Mouse (Mus musculus): Measurements from ENCODE around the gene Kcnab1.

- TF ChIP-seq CTCF (IDR thresholded peaks at IDR 0.05) (no peak), EP300 (IDR thresholded peaks at IDR 0.05; ENCODE audit: insufficient read depth, low read depth, low read length) (no peak)
These were observed 114.5 kb downstream of the Kcnab1 start for GRCm38 (mm10) chr3:65223635-65224034.

Data from heart, adult 2 months (tissue).